Mouse (Mus musculus): ENCODE measurements around the gene Dhx58.

- TF ChIP-seq POLR2A (IDR thresholded peaks at IDR 0.05; ENCODE audit: low read depth, low read length) (no peak), CTCF (IDR thresholded peaks at IDR 0.05; ENCODE audit: extremely low read depth, insufficient read depth, insufficient read length, insufficient replicate concordance) (no peak)
Measured at GRCm38 (mm10) chr11:100750127-100750526, 46.1 kb upstream of the Dhx58 start.

All from spleen, adult 2 months (tissue).